Mouse (Mus musculus) olfactory bulb, adult 2 months (tissue): Measurements from ENCODE around the gene Rab29.

Source experiments
- CTCF ChIP-seq: fragments of 200-500 bp; IDR thresholded peaks from 2 replicates; pipeline ENCODE4 v1.5.1; 2012; ENCODE audit warnings: low read depth, mild to moderate bottlenecking, low read length, moderate library complexity; ENCODE audit not compliant: insufficient read depth
- POLR2A ChIP-seq: fragments of 200-500 bp; IDR thresholded peaks from 2 replicates; pipeline ENCODE4 v1.6.1; 2012; ENCODE audit warnings: mild to moderate bottlenecking, low read depth, low read length, moderate library complexity; ENCODE audit not compliant: insufficient read depth

DNA sequence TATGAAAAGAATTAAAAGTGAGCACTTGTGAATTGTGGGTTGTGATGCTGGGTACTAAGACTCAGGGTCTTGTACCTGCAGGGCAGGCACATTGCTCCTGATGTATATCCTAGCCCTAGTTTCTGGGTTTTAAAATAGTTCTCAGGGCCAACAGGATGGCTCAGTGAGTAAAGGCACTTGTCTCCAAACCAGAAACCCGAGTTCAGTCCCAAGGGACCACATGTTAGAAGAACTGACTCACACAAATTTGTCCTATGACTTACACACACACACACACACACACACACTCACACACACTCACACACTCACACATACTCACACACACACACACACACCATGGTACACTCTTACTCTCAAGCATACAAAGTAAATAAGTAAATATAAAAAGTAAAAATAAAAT lies 5.8 kb downstream of the Rab29 start:
- TF ChIP-seq CTCF, result no peak
- no peak for TF ChIP-seq POLR2A
